Mouse (Mus musculus) olfactory bulb, adult 2 months (tissue): Measurements from ENCODE around the gene Gm13272.
"Not testable (repeated sequence)": the region's sequence is repeated elsewhere in the genome, so short reads cannot be mapped to it uniquely, and the experiment has no call there.

Experiments used
- CTCF ChIP-seq: fragments of 200-500 bp; IDR thresholded peaks from 2 replicates; pipeline ENCODE4 v1.5.1; 2012; ENCODE audit warnings: low read depth, mild to moderate bottlenecking, low read length, moderate library complexity; ENCODE audit not compliant: insufficient read depth
- POLR2A ChIP-seq: fragments of 200-500 bp; IDR thresholded peaks from 2 replicates; pipeline ENCODE4 v1.6.1; 2012; ENCODE audit warnings: mild to moderate bottlenecking, low read depth, low read length, moderate library complexity; ENCODE audit not compliant: insufficient read depth

GRCm38 (mm10) chr4:88805761-88806160 lies 26.1 kb downstream of the Gm13272 start:
- TF ChIP-seq POLR2A, CTCF: not testable (repeated sequence)
